Mouse (Mus musculus) retina, postnatal 7 days (tissue): ENCODE measurements around the gene Cdc45.

Source experiments
- DNase-seq: peaks from one replicate; pipeline ENCODE4 v3.0.0-alpha.2; 2012; ENCODE audit warnings: low read depth, low spot score

Cdc45 gene

GRCm38 (mm10) chr16:18788627-18789406 lies 23.0 kb downstream of the Cdc45 start:
- no peak for DNase-seq

GRCm38 (mm10) chr16:18786652-18787051 lies 25.1 kb downstream of the Cdc45 start:
- no peak for DNase-seq

DNA sequence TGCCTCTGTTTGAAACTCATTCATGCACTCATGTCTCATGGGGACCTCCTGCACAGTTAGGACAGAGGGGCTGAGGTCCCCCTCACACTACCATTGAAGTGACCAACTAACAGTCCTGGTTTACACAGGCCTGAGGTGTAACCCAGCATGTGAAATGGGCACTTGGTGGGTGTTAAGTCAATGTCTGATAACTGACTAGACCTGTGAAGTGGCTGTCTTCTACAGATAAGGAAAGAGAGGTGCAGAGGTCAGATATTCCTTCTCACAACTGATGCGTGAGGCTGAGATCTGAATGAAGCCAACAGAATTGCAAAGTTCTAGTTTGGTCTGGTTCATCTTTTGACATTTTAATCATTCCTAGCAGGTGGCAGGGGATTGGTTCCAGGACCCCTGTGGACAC lies 26.3 kb downstream of the Cdc45 start:
- DNase-seq = no peak

DNA sequence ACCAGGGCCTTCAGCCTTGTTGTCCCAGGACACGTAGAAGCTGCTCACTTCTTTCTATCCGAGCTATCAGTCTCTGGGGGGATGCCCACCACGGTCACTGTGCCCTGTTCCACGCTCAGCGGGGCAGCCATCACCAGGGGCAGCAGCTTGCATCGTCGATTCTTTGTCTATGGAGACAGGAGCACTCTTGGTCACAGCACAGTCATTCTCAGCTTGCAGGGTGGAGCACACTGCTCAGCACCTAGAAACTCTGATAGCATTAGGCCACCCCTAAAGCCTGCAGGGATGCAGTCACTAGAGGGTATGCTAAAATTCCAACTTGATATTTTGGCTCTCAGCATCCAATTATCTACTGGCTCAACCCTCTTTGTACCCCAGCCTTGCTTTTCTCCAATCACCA lies 26.8 kb downstream of the Cdc45 start:
- DNase-seq = no peak

- DNase-seq = no peak
These were observed 30.0 kb downstream of the Cdc45 start for GRCm38 (mm10) chr16:18781810-18782209.

DNA sequence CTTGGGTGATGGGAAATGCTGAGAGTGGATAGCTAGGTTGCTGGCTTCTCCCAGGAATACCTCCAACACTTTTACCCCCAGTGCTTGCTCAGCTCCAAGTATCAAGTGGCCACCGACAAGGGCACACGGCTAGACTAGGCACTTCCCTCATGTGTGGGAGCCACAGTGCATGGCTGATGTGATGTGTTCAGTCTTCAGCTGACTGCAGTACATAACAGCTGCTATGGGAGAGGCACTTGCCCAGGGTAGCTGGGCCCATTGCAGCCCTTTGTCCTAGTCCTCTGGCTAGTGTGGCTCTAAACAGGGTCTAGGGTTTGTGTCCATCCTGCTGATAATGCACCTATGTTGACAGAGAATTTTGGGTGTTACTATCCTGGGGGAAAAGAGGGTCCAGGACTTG lies 33.3 kb downstream of the Cdc45 start:
- DNase-seq = no peak

DNA sequence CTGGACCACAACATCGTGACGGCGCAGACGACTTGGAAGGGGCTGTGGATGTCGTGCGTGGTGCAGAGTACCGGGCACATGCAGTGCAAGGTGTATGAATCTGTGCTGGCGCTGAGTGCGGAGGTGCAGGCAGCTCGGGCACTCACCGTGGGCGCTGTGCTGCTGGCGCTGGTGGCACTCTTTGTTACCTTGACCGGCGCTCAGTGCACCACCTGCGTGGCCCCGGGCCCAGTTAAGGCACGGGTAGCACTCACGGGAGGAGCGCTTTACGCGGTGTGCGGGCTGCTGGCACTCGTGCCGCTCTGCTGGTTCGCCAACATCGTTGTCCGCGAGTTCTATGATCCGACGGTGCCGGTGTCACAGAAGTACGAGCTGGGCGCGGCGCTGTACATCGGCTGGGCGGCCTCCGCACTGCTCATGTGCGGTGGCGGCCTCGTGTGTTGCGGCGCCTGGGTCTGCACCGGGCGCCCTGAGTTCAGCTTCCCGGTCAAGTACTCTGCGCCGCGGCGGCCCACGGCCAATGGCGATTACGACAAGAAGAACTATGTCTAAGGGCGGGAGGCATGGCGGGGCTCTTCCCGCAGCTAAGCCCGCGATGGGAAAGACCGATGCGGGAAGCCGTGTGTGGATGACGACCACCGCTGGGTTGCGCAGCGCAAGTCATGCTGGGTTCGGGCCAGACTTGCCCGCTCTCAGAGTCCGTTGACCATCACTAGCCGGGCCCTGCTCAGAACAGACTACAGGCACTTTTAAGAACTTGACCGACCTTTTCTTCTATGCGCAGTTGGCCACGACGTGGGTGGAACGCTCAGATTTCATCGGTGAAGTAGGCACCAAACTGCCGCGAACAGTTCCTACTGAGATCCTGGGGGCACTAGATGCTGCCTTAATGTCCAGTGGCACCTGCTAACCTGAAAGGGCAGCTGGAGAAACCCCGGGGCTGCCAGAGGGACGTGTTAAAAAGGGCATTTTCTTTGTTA lies 34.4 kb downstream of the Cdc45 start:
- DNase-seq = no peak

GRCm38 (mm10) chr16:18776556-18777100 lies 35.2 kb downstream of the Cdc45 start, which contains the start of gene Cldn5:
Cldn5 (plus strand) TSS chr16:18776847.
- no peak for DNase-seq

- no peak for DNase-seq
These were observed 35.9 kb downstream of the Cdc45 start for GRCm38 (mm10) chr16:18775621-18776555.

DNA sequence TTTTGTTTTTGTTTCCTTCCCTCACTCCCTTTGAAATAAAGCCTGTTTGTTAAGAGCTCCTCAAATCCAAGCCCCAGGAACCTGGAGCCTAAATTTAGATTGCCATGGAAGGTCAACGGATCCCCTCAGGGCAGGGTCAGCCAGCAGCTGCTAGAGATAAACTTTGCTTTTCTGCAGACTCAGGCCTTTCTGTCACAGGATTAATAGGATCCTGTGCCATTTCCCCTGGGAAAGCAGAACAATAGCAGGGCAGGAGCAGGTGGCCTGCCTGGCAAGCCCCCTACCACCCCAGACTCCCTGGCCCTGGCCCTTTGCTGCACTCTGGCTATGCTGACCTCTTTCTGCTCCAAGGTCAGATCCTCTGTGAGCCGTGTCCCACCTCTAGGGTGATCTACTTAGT lies 37.9 kb downstream of the Cdc45 start:
- no peak for DNase-seq

DNA sequence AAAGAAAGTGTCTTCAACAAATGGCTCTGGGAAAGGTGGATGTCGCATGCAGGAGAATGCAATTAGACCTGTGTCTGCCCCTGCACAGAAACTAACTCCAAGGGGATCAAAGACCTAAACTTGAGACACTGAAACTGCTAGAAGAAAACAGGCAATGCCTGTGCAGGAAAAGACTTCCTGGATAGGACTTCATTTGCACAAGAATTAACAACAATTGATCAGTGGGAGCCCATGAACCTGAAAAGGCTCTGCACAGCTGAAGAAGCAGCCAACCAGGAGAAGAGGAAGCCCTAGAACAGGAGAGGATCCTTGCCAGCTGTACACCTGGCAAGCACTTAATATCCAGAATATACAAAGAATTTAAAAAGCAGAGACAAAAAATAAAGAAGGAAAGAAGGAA lies 42.3 kb downstream of the Cdc45 start:
- no peak for DNase-seq

GRCm38 (mm10) chr16:18766390-18766789 lies 45.4 kb downstream of the Cdc45 start:
- DNase-seq = no peak

GRCm38 (mm10) chr16:18762960-18763359 lies 48.8 kb downstream of the Cdc45 start:
- DNase-seq = no peak

- DNase-seq = no peak
These were observed 50.1 kb downstream of the Cdc45 start for GRCm38 (mm10) chr16:18761734-18762133.

GRCm38 (mm10) chr16:18751885-18752499 lies 59.8 kb downstream of the Cdc45 start:
- DNase-seq = no peak

GRCm38 (mm10) chr16:18751101-18751500 lies 60.7 kb downstream of the Cdc45 start:
- no peak for DNase-seq

GRCm38 (mm10) chr16:18746268-18747122 lies 65.3 kb downstream of the Cdc45 start:
- DNase-seq = no peak

GRCm38 (mm10) chr16:18738303-18738702 lies 73.5 kb downstream of the Cdc45 start:
- no peak for DNase-seq

- no peak for DNase-seq
These were observed 78.5 kb downstream of the Cdc45 start for GRCm38 (mm10) chr16:18733100-18733956.
